Mouse (Mus musculus): ENCODE results near the gene Sh2d7.
A peak's percentile ranks its signal among the peaks of the same experiment; 100 is the strongest.

The Sh2d7 gene

DNA sequence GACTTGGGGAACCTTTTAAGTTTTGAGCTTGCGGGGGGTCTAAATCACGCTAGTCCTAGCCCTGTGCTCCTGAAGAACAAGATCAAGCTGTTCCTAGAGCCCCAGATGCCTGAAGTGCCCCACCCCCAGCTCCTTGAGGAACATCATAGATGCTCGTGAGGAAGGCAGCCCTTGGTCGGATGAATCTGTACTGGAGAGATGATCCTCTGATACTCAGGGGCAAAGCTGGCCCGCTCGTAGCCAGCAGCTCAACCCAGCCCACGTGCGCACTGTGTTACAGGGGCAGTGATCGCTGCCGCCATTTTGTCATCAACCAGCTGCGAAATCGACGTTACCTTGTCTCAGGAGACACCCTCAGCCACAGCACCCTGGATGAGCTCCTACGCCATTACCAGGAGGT is at the start of gene Sh2d7:
Sh2d7 (plus strand) TSS at position 301 of the 400 bp plus-strand sequence.
- DNase-seq (ENCODE audit: low read depth): no peak

GRCm38 (mm10) chr9:54489599-54489998 is 49.2 kb upstream of the Sh2d7 start:
- no peak for DNase-seq (ENCODE audit: low read depth)

DNA sequence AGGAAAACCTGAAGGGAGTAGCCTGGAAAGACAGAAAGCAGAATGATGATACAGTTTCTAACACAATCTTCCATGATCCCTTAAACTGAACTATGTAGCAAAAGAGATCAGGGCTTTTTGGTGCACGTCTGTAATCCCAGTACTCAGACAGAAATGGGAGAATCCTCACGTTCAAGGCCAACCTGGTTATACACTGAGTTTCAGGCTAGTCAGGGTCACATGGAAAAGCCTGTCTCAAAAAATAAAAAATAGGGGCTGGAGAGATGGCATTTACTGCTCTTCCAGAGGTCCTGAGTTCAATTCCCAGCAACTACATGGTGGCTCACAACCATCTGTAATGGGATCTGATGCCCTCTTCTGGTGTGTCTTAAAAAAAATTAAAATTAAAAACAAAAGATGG is 48.4 kb upstream of the Sh2d7 start:
- no peak for DNase-seq (ENCODE audit: low read depth)

DNA sequence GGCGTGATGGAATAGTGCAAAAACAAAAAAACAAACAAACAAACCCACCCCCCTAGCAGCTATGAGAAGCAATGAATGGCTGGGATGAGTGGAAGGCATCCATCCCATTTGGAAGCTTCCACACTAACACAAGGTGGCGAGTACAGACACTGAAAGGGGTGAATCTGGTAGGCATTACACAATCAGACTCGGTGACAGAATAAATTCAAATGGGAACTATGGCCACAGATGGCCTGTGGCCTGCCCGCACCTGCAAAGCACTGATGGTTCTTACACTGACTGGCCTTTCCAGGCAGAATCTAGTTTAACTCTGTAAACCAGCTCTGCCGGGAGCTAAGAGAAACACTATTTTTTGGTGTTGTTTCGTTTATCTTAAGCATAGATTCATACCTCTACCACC is 39.5 kb upstream of the Sh2d7 start:
- DNase-seq (ENCODE audit: low read depth): no peak

GRCm38 (mm10) chr9:54499791-54500190 is 39.0 kb upstream of the Sh2d7 start:
- no peak for DNase-seq (ENCODE audit: low read depth)

- DNase-seq (ENCODE audit: low read depth): no peak
Observed at GRCm38 (mm10) chr9:54500832-54501452, 37.8 kb upstream of the Sh2d7 start.

GRCm38 (mm10) chr9:54501453-54502110 is 37.2 kb upstream of the Sh2d7 start, which contains the start of gene Dmxl2:
TSS of gene Dmxl2 (minus strand) at chr9:54501626.
- peak; percentile 86 for DNase-seq (ENCODE audit: low read depth)

DNA sequence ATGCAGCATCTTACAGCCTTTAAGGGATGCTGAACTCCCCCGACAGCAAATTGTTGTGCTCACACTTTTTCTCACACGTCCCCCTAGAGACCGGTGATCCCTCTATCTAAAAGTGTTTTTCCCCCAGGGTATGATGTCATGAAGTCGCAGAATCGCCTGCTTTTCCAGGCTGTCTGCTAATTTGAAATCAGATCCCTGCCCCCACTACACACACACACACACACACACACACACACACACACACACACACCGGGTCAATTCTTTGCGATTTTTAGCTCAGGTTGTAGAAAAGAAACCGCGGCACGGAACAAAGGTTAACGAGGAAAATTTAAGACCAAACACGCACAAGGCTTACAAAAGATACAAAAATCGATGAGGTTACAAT is 36.7 kb upstream of the Sh2d7 start:
- no peak for DNase-seq (ENCODE audit: low read depth)

GRCm38 (mm10) chr9:54502873-54503272 is 35.9 kb upstream of the Sh2d7 start:
- no peak for DNase-seq (ENCODE audit: low read depth)

DNA sequence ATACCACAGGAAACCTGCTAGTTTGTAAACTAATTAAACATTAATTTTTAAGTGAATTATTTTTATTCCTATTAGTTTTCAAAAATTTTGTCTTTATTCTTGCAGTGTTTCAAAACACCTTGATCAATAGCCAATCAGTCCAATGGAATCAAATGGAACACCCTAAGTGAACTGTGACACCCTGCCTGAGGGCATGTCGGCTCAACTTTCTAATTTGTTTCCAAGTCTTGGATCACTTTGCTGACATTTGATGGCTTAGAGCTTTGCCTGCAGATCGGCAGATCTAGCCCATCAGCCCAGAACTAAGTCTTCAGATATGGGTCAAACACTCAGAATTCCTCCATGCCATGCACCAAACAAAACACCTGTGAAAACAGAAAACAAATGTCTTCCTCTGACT is 22.8 kb upstream of the Sh2d7 start:
- no peak for DNase-seq (ENCODE audit: low read depth)

DNA sequence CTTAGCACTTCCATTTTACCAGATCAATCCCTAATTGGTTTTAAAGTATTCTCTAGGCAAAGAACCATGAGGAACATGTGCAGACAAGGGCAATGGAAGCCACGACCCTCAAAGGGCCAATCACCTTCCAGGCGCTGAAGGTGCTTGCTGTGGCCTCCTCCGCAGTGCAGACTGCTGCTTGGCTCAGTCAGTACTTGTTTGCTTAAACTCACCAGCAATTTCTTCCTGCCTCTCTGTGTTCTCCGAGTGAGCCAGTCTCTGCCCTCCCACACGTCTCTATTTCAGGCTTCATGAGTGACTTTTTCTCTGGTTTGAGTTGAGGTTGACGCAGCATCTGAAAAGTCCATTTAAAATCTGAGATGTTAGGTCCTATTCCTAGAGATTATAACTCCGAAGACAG is 19.9 kb upstream of the Sh2d7 start:
- no peak for DNase-seq (ENCODE audit: low read depth)

DNA sequence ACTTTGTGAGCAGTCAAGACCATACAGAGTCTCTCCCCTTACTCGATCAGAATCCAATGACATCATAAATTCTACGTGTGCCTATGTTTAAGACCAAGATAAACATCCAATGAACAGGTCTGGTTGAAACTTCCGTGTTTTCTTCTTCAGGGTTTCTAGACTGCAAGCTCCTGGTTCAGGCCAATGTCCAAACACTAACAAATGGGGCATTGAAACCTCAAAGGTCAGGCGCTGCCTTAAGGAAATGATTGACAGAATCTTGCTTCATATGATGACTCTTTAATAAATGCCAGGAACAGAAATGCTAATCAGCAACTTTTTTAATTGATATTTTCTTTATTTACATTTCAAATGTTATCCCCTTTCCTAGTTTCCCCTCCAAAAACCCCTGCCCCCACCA is 18.5 kb upstream of the Sh2d7 start:
- DNase-seq (ENCODE audit: low read depth): no peak

- DNase-seq (ENCODE audit: low read depth): peak; percentile 13
Observed at GRCm38 (mm10) chr9:54527694-54528093, 11.1 kb upstream of the Sh2d7 start.

DNA sequence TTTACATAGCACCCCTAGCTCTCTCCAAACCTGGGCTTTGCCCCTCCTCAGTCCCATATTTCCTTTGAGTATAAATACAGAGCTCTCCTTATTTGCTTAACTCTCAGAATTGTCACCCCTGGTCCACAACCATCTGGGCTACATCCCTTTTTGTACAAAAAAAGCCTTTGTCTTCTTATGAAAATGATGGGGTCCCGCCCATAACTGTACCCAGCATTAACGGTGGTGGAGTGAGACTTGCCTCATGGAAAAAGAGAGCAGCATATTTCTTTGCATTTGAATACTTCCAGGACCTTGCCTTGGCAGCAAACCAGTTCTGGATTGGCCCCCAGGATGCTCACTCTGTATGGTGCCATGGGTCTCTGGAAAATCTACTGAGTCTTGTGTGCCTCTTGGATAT is 8.8 kb upstream of the Sh2d7 start:
- DNase-seq (ENCODE audit: low read depth): no peak

DNA sequence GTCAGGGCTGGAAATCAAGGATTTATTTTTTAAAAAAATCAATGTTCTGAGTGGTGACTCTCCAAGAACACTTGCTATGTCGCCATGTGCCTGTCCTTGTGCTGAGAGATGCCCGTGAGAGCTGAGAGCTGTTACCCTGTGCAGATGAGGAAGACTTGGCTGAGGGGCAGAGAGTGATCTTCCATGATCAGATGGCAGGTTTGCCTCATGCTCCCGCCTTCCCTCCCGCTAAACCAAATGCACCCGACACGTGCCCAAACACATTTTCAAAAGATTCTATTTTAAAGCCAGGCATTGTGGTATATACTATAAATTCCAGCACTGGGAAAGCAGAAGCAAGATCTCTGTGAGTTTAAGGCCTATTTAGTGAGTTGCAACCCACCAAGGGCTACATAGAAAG is 7.9 kb upstream of the Sh2d7 start:
- DNase-seq (ENCODE audit: low read depth): no peak

GRCm38 (mm10) chr9:54531421-54531820 is 7.4 kb upstream of the Sh2d7 start:
- DNase-seq (ENCODE audit: low read depth): no peak

DNA sequence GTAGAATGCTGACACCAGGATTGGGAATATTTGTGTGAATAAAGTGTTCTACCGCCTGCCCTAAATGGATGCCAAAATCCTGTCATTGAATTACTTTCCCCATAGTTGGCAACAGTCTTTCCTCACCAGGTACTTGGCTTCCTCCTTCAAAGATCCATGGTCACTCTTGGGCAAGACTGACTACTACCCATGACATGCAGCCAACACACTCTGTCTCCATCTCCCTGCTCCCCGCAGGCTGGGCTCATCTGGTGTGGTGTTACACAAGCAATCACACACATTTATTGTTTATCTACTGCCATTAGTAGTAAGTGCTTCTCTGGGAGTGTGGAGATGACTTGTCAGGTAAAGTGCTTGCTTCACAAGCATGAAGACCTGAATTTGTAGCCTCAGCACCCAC is 5.9 kb upstream of the Sh2d7 start:
- no peak for DNase-seq (ENCODE audit: low read depth)

GRCm38 (mm10) chr9:54533975-54534374 is 4.8 kb upstream of the Sh2d7 start:
- DNase-seq (ENCODE audit: low read depth): peak; percentile 6

DNA sequence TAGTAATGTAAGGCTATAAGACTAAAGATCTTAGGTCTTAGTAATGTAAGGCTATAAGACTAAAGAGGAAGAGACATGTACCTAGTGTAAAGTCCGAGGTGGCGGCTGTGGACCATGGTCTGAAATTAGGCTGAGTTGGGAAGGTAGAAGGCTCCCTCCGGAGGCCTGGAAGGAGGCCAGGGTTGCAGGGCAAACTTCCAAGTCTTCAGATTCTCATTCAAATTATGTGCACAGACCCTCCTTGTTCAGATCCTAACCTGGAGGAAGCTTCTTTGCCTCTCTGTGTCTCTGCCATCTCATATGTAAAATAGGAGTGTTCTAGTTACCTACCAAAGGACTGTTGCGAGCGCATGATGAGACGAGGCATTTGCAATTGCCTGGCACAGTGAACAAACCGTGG is 2.5 kb upstream of the Sh2d7 start:
- DNase-seq (ENCODE audit: low read depth): no peak

- no peak for DNase-seq (ENCODE audit: low read depth)
Observed at GRCm38 (mm10) chr9:54537030-54537429, 1.8 kb upstream of the Sh2d7 start.

DNA sequence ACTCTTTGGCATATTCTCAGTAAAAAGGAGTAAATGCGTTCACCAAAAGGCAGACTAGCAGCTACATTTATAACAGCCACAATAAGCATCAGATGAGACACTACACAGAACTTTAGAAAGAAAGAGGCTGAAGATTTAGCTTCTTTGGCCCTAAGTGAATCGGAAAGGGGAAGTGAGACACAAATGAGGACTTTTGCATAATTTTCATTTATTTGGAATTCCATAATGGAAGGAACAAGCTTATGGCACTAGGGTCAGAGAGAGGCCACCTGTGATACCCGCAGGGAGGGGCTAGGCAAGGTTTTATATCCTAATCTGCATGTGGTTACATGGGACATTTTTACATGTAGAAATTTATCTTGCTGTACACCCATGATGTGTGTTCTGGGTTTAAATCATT is 1.3 kb upstream of the Sh2d7 start:
- no peak for DNase-seq (ENCODE audit: low read depth)

DNA sequence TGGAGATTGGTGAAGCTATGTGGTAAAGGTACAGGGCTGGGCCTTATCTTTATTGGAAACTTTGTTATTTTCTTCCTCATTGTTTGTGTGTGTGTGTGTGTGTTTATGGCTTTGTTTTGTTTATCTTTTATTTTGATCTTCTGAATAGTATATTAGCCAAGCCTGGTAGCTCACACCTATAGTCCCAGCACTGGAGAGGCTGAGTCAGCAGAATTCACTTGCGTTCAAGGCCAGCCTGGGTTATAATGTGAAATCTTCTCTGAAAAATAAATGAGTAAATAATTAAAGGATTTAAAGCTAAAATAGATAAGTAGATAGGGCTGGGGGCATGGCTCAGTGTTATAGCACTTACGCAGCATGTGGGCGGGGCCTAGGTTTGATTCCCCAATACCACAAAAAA is 540 bp upstream of the Sh2d7 start:
- DNase-seq (ENCODE audit: low read depth): no peak

DNA sequence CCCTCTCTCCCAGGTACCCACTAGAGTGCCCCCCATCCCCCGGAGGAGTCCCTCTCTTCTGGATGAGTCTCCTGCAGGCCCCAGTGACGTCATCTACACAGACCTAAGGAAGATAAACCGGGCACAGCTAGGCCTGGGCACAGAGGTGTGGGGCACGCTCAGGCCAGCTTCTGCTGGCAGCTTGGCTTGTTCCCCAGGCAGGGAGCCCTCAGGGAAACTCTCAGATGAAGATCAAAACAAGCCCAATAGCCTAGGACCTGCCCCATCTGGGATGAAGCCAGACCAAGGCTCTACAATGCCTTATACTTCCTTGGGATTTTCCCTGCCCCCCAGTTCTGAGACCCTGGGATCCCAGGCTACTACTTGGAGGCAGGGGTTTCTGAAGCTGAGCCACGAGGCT is 2.0 kb downstream of the Sh2d7 start:
- no peak for DNase-seq (ENCODE audit: low read depth)
